Mouse (Mus musculus) left cerebral cortex, postnatal 25 days (tissue): ENCODE data around the gene Usp31. TPM values are rescaled to one million over a fixed set of nuclear protein-coding genes. Genes with fewer than 3 reads are reported as not detected.
A peak's percentile ranks its signal among the peaks of the same experiment; 100 is the strongest.

Source experiments
- DNase-seq, 2 experiments: peaks; one replicate each; pipeline ENCODE4 v3.0.0; 2022; ENCODE audit warnings: low spot score in 2 of 2, mixed read lengths in 1 of 2
- intact Hi-C: fragments of 180-260 bp; cut with DNase I; formaldehyde crosslinking; loops from one replicate; pipeline ENCODE4 v1.15.1; 2025
- total RNA-seq, 2 experiments: library from RNA; stranded (reverse); gene quantifications; 2 replicates each; pipeline ENCODE4 v1.2.3; 2021

The Usp31 gene
- total RNA-seq, 2 experiments from 2014 or later, result 76.3 to 78.6 TPM

- DNase-seq, result peak; percentile 18 to 19
- intact Hi-C loops, result no loop called here
Observed at GRCm38 (mm10) chr7:121677105-121677753, 29.8 kb downstream of the Usp31 start.

GRCm38 (mm10) chr7:121660705-121661104 is 46.3 kb downstream of the Usp31 start:
- intact Hi-C loops, result no loop called here

GRCm38 (mm10) chr7:121658866-121659265 is 48.2 kb downstream of the Usp31 start:
- DNase-seq, result no peak
- intact Hi-C loops, result no loop called here

More at GRCm38 (mm10) chr7:121660705-121661104, 46.3 kb downstream of the Usp31 start:
- DNase-seq, result no peak

- intact Hi-C loops, result no loop called here
- DNase-seq, result peak in 1 of 2 experiments; percentile 49
Observed at GRCm38 (mm10) chr7:121654675-121655074, 52.4 kb downstream of the Usp31 start.

DNA sequence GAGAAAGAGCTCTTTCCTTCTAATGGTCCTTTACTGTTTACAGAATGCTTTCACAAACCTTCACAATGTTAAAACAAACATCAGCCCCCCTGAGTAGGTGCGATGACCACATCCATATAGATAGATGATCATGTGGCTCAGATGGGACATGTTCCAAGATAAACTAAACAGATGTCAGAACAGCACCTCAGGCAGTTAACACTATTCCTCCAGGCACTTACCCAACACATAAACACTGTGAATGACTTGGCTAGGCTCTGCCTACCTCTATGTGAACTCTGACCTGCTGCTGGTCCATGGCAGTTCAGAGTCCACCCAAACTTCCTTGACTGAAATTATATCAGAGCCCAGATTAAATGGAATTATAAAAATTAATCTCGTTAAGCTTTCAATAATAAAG is 54.4 kb downstream of the Usp31 start:
- intact Hi-C loops, result no loop called here
- DNase-seq, result no peak

DNA sequence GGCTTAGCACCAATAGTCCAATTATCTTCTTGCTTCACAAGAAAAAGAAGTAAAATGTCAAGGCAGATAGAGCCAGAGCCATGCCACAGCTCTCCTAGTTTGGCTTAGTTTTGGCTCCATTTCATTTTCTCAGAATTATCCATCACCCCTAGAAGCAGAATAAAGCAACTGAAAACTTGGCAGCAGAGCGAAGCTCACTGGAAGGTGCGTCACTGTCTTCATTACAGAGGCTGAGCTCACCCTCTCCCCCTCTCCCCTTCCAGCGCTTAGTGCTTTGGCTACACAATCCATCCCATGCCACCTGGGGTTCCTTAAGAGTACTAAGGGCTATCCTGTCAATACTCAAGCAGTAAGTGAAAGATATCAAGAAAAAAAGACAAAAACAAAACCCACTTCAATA is 56.3 kb downstream of the Usp31 start:
- peak in 1 of 2 experiments; percentile 82 for DNase-seq
- intact Hi-C loops, result no loop called here

DNA sequence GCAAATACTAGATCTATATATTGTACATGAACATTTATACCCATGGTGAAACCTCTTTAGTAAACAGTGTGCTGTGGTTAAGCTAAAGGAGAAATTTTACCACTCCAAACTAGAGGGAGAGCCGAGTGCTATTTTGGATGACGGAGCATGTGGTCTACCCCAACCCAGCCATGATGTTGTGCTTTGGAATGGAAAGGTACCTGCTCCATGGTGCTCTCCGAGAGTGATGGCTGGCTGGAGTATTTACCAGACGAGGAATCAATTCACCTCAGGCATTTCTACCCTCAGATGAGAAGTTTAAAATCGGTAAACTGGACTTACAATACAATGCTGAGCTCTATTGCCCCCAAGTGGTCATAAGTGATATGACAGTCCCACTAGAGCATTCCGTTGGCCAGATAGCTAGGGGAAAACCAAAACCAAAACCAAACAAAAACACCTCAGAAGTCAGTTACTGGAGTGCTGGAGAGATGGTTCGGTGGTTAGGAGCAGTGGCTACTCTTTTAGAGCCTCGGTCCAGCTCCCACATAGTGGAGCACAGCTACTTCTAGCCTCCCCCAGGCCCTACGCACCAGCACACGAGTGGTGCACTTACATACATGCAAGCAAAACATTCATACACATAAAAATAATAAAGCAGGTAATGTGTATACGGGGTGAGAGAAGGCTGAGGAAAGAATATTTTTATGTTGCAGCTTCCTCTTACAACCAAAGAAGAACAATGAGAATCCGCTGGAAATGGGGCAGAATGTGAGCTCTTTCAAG is 65.9 kb downstream of the Usp31 start:
- intact Hi-C loops, result loop anchor here (2.0 to 10.0 kb wide), 5 partner anchors 154 to 1006 kb away; partner anchors contain the start of genes Hs3st2 and Uqcrc2
- peak; percentile 71 to 74 for DNase-seq

GRCm38 (mm10) chr7:121636732-121637131 is 70.3 kb downstream of the Usp31 start:
- intact Hi-C loops, result no loop called here
- no peak for DNase-seq

- intact Hi-C loops, result no loop called here
- DNase-seq, result no peak
Observed at GRCm38 (mm10) chr7:121634236-121634635, 72.8 kb downstream of the Usp31 start.

DNA sequence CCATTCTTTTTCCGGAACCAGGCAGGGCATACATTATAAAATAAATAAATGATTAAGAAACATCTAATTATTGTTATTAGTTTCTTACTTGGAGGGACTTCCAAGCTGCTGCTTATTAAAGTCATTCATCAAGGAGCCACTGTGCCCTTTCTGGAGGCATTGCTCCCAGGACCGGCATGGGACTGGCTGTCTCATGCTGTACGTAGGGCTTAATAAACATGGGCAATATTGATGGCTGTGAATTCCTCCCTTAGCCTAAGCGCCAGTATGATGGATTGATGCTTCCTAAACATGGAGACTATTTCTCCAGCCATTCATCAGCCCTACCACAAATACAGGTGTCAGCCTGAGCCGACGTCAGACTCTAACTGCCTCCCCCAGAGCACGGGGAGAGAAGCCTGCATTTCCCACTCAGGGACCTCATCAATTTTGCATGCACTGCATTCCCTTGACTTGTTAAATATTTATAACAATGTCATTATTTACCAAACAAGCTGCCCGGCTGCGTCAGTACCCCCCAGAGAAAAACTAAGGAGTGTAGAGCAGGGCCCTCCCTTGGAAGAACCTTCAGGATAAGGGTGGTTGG is 84.1 kb downstream of the Usp31 start:
- intact Hi-C loops, result no loop called here
- DNase-seq, result no peak

GRCm38 (mm10) chr7:121622433-121622832 is 84.6 kb downstream of the Usp31 start:
- no peak for DNase-seq
- intact Hi-C loops, result no loop called here

DNA sequence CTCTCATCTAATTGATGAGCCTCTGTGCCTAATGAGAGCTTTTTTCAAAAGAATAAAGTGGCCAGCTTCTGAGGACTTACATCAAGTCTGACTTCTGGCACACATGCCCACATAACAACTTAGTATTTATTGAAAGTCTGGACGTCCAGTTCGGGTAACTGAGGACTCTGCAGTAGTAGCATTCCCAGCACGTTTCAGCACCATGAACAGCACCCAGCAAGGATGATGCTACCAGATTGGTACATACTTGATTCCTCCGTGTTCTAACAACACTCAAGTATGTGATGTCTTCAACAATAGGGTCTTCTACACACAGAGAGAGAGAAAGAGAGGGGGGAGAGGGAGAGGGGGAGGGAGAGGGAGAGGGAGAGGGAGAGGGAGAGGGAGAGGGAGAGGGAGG is 105.4 kb downstream of the Usp31 start:
- intact Hi-C loops, result no loop called here
- no peak for DNase-seq

GRCm38 (mm10) chr7:121596401-121596800 is 110.7 kb downstream of the Usp31 start:
- no peak for DNase-seq
- intact Hi-C loops, result no loop called here

DNA sequence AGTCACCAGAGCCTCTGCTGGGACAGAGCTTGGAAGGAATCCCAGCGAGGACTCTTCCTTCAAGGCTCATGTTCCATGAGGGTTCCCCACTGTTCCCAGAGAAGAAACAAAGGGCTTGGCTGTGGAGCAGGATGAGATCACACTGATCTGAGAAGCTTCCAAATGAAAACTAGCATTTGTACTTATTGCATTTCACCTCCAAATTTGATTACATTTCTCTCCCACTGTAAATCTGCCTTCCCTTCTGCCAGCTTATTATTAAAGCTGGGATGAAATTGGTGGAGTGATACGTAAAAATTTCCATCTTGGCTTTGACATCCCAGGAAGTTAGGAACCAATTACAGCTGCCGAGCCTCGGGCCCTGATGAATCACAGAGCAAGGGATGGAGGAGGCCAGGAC is 111.6 kb downstream of the Usp31 start:
- no peak for DNase-seq

GRCm38 (mm10) chr7:121595085-121595484 is 112.0 kb downstream of the Usp31 start:
- intact Hi-C loops, result no loop called here
- no peak for DNase-seq

More for the DNA sequence above, 111.6 kb downstream of the Usp31 start:
- intact Hi-C loops, result no loop called here

GRCm38 (mm10) chr7:121594623-121595022 is 112.4 kb downstream of the Usp31 start:
- intact Hi-C loops, result no loop called here
- no peak for DNase-seq

Other genes starting within 250 kb of the Usp31 start
- not detected for gene Scnn1g, start 27.2 kb upstream of the Usp31 start, total RNA-seq
- gene Scnn1b, start 157.8 kb upstream of the Usp31 start, total RNA-seq, result not detected